Mouse (Mus musculus): ENCODE measurements at regions not wholly inside any gene's neighbourhood (a gene's known extent, or its start where the extent isn't known, plus 50 kb on each side); places are given as distances from the start of the nearest gene placed in this dataset.

DNA sequence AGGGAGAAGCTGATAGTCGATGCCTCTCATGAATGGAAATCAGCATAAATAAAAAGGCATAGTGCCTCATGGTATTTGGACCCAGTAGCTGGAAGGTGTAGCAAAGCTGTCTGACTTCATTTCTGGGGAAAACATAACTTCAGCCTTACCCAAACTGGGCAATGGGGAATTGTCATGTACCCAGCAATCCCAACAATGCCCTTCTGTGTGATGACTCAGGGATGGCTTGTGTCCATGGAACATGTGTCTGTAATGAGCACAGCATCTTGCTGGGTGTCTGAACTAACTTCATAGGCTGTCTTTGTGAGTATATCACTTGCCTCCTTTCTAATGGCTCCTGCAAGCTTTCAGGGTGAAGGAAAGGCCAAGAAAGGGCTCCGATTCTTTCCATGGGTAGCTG is 140.3 kb downstream of the Bod1 start:
- DNase-seq (ENCODE audit: low read depth, low spot score) = no peak

DNA sequence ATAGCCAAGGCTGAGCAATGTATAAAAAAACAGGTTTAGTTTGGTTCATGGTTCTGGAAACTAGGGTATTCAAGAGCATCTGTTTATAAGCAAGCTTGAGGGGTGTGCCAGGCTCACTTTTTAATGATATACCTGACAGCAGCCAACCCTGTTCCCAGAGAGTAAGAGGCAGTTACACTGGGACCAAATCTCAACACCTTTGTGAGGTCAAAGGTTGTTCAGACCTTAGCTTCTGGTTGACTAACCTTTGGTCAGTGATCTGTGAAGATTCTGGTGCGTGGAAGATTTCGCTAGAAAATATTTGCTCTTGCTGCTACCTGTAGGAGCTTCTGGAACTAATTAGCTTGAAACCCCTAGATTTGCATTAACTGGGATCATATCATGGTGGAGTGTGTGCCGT is 140.8 kb downstream of the Bod1 start:
- DNase-seq (ENCODE audit: low read depth, low spot score) = no peak

DNA sequence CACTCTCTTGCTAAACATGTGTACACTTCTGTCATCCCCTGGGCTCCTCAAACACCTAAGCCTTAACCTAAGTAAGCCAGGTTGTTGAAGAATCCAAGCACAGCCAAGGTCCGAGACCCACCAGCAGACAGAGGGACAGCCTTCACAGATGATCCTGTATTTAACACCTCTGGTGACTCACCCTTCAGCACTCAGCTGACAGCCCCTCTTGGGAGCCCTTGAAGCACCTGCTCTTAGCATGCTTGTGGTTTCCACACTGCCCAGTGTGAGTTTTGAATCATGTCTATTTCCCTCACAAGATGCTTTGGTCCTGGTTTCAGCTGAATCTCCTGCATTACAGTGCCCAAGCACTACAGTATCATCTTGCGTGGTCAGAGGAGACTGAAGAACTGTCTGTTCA is 142.0 kb downstream of the Bod1 start:
- DNase-seq (ENCODE audit: low read depth, low spot score) = no peak

DNA sequence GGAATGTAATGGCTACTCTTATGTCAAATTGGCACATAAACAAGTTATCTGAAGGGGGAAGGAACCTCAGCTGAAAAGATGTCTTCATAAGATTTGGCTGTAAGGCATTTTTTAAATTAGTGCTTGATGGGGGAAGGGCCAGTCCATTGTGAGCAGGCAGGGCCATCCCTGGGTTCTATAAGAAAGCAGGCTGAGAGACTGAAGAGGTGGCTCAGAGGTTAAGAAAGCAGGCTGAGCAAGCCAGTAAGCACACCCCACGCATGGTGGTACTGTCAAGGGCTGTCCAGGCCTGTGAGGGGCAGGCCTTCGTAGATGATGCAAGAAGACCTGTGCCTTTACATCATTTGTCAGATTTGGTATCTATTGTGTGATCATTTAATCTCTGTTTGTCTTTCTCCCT is 147.0 kb downstream of the Bod1 start:
- no peak for DNase-seq (ENCODE audit: low read depth, low spot score)

DNA sequence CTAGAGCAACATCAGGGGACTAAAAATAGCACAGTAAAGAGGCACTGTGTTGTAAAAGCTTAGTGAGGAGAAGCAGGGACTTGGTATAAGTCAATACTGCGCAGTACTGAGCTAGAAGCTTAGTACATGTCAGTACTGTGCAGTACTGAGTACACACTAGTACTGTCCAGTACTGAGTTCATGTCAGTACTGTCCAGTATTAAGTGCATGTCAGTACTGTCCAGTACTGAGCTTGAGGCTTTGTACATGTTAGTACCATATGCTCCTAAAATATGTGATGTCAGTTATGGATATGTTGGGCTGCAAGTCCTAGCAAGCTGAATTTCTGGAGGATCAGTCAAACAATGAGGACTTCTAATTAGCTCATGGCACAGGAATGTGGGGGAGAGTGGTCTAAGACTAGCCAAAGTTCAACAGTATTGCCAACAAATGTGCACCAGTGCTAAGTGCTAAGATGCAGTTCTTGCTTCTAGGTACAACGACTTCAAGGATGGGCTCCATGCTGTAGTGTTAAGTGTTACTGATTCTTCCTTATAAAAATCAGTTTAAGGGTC is 147.5 kb downstream of the Bod1 start:
- no peak for DNase-seq (ENCODE audit: low read depth, low spot score)

DNA sequence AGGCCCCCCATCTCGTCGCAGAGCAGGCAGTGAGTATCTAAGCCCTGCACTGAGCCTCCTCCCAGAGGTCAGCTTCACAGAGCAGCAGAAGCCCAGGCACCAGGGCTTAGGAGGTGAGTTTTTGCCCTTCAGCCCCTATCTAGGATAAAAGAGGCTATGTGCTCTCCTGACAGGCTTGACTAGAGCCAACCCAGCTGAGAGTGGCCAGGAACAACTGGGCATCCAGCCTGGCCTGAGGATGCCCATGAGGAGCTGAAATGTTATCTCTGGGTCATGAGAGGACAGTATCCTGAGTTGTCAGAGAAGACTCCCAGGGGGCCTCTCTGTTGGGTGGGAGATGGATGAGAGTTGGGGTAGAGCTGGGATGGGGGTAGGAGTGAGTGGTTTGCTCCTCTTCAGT is 149.6 kb downstream of the Bod1 start:
- DNase-seq (ENCODE audit: low read depth, low spot score) = no peak

DNA sequence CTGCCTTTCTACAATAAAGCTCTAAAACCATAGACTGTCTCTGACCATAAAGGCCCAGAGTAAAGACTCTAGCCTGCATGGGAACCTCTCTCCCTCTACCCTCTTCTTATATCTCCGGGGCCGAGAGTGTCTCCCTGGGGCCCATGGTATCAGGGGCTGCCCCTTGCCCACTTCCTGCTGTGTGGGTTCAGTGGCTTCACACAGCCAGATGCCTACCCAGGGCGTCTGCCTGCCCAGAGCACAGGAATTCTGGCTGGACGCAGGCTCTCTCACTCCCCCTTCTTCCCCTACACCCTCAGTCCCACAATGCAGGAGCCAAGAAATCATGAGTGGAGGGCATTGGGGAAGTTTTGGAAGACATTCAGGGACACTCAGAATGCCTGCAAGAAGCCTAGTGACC is 150.8 kb downstream of the Bod1 start:
- DNase-seq (ENCODE audit: low read depth, low spot score) = no peak

DNA sequence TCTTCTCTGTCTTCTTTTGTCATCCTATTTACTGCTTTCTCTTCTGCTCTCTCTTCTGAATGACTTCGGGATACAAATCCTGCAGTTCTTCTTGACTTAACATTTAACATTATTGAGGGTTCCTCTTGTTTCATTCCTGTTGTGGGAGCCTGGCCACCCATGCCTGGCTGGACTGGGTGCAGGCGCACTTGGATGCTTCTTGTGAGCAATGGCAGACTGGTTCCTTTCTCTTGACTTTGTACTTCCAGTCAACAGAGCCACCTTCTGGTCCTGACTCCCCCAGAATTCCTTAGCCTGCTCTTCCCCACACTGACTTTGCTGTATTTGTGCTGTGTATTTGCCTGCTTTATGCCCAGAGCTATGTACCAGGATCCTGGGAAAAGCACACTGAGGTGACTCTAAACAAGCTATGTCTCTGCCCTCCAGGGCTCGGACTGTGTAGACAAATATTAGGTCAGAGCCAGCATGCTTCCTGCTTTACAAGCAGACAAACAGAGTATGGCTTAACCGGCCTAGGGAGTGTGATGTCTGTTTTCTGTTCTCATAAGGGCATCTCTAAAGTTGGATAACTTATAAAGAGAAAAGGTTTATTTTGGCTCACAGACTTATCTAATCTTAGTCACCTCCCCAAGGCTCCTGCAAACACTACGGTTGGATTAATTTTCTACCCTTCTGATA is 133.5 kb upstream of the Stc2 start:
- no peak for DNase-seq (ENCODE audit: low read depth, low spot score)

DNA sequence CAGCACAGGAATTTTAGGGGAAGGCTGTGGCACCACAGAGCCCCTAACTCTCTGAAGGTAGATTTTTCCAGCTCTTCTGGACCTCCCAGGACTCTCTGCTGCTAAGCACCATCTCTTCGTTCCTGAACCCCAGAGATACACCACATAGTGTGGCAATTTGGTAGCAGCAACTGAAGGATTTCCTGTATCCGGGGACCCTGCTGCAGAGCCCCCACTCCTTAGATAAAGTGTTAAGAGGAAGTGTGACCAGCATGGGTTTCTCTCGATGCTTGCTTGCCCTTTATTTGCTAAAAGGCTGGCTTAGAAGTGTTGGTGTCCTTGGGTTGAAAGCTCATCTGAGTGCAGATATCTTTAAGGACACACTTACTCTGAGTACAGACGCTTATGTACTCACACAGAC is 115.6 kb upstream of the Stc2 start:
- no peak for DNase-seq (ENCODE audit: low read depth, low spot score)

DNA sequence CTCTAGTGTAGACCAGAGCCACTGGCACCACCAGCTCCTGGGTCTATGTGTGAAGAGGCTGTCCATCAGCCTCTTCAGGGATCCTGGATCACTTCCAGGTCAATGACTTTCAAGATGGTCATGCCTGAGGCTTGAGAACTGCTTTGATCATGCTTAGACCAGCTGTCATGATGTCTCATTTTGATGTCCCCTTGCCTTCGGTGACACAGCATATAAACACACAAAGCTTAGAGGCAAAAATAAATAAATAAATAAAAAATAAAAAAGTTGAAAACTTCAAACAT is 111.1 kb upstream of the Stc2 start:
- no peak for DNase-seq (ENCODE audit: low read depth, low spot score)

DNA sequence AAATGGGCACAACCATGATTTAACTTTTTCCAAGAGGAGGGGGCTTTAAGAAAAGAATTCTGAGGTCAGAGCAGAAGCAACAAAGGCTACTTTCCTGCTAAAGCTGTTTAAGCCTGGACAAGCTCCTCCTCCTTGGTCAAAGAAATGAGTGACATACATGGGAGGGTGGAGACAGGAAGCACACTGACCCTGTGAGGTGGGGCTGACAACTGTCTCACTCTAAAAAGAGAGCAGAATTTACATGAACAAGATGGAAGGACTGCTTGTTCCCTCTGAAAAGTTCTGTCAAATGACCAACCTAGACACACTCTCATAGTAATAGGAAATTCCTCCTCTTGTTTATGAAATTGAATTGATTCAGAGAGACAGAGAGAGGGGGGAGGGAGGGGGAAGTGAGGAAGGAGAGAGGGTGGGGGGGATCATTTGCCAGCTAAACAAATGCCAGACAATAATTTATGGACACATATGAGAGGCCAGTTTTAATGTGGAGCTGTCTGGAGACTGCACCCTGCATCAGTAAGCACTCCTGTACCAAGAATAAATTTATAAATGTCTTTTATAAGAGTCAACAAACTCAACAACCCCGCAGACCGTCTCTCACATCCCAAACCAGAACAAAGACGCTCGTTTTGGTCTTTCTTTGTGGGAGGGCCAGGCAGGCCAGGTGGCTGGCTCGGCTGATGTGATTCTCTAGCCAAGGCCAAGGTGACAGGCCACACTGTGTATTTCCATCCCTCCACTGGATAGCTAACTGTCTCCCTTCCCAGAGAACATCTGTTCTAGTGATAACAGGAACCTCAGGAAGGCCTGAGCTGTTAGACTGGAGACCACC is 110.6 kb upstream of the Stc2 start:
- DNase-seq (ENCODE audit: low read depth, low spot score) = no peak

DNA sequence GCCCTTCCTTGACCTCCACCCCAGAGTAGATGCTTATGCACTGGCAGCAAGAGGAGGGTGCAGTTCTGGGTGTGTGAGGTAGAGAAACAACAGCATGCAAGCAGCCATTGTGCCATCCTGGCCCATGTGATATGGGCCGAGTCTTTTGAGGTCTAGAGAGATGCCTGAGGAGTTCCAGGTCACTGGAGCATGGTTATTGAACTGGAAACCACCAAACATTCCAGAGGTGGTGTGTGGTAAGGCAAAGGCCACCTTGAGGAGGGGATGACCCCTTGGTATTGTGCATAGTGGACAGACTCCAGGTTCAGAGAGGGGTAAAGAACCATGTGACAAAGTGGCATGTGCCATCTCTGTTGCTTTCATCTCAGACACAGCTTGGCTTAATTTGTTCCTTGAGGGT is 107.9 kb upstream of the Stc2 start:
- no peak for DNase-seq (ENCODE audit: low read depth, low spot score)

DNA sequence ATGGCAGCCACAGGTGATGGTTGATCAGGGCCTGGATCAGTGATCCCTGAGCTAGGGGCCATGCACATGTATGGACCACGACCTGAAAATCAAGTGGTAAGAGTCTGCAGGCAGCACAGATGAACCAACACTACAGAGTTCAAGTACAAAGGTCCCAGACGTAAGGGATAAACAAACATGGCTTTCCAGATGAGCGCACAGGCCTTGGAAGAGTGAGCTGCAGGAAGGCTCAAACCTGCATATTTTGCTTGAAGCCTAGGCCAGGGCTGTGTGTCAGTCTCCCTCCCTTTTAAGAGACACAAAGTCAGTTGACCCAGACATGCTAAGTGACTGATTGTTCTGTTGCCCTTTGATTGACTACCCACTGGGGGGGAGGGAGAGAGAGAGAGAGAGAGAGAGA is 107.2 kb upstream of the Stc2 start:
- peak; percentile 5 for DNase-seq (ENCODE audit: low read depth, low spot score)

DNA sequence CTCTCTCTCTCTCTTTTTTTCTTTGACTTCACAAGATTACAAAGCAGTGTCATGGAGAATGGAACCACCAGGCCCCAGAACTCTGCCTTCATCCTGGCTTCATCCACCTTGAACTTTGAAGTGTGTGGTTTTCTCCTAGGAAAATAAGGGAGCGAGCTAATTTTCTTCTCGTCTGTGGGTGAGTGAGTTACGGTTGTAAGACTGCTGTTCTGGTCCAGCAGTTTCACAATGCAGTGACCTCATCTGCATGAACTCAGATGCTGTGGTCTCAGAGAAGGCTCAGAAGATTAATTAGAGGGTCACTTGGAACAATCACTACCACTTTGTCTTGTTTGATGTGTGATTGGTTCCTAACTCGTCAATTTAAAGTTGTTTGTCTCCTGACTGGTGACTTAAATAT is 103.1 kb upstream of the Stc2 start:
- no peak for DNase-seq (ENCODE audit: low read depth, low spot score)

DNA sequence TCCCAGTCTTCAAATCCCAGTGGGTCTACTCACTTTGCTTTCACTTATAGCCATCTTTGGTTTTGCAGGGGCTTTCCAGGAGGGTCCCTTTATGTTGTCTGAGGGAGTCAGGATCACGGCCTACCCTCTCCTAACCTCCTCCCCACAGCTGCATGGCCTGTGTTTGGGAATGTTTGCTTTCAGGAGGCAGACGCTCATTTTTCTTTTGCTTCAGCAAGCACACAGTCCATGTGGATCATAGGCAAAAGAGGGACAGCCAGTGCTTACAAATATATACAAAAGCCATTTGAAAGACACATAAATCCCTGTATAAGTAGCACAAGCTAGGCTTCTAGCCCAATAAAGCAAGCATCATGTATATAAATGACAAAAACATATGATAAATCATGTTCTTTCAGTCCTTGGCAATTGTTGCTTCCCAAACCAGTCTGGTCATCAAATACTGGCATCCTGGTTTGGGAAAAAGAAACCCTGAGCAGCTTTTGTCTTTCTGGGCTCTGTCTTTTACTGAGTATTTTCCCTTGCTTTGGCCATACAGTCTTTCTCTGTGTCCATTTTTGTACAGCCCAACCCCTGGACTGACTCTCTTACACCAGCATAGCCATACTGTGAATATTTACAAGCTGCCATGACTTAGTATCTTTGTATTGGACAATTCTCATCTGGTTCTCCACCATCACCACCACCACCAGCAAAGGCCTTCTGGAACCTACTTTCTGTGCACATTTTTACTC is 101.0 kb upstream of the Stc2 start:
- DNase-seq (ENCODE audit: low read depth, low spot score) = no peak

DNA sequence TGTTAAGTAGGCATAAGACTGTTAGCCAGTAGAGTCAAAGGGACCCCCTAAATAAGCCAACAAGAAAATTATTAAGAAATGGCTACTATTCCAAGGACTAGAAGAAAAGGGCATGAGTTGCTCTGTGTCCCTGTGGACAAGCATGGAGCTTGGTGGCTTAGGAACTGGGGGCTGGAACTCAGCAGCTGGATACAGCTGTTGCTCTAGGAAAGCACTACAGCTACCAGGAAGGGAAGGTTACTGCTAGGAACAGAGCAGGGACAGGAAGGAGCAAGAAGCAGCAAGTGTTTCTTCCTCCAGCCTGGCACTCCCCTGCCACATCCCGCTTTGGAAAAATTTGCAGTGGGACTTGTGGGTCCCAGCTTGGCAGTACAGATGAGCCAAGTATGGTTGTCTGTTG is 95.0 kb upstream of the Stc2 start:
- no peak for DNase-seq (ENCODE audit: low read depth, low spot score)

DNA sequence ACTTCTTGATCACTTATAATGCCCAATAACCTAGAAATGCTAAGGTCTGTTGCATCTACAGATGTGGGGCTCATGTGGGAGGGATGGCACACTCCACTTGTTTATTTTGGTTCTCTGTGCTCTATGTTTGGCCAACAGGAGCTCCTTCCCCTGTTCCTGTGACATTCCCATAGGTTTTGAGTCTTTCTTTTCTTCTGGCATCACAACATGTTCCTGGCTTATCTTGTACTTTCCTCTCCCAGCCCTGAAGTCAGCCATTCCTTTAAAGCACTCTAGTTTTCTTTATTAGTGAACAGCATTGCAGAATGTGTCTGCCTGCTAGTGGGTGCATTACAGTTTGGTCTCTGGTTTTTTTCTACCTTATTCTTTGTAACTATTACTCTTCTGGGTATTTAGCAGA is 92.6 kb upstream of the Stc2 start:
- DNase-seq (ENCODE audit: low read depth, low spot score) = no peak

DNA sequence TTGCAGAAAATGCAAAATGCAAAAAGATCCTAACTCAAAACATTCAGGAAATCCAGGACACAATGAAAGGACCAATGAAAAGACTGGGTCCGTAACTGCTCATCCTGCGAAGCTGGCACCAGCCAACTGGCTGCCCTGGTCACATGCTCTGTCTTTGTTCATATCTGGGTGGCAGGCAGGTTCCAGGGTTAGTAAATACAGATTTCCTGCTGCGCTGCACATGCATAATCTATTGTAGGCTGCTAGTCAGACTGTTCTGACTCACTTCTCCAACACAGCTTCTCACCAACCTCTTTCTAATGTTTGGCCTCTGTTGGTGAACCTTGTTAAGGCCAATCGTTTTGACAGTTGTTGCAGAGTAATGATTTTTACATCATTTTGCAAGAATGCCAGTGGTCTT is 92.0 kb upstream of the Stc2 start:
- DNase-seq (ENCODE audit: low read depth, low spot score) = no peak

DNA sequence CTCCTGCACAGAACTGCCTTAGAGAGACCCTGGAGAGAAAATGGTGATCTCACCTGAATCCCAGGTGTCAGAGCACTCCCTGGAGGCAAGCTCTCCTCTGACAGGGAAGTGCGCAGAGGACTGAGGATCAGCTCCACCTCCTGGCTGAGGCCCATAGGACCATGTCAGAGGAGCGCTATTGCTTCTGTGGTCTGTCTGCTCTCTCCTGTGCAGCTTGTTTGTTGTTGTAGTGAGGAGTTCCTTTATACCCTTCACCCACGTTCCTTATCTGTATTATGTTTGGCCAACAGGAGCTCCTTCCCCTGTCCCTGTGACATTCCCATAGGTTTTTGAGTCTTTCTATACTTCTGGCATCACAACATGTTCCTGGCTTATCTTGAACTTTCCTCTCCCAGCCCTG is 91.5 kb upstream of the Stc2 start:
- DNase-seq (ENCODE audit: low read depth, low spot score) = no peak

DNA sequence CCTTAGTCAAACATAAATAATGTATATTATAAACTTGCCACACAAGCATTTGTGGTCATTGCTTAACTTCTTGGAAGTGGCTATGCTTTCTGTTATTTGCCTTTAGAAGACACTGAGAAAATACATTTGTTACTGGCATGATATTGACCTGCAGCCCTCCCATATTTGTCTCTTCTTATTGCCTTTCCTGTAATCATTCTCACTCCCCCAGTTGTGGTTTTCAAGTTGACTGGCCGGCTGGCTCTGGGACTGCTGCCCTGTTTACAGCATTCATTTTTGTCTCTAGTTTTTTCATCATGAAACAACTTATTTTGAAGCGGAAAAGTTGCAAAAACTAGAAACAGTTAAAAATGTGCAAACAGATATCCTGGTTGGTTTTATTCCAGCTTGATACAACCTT is 57.5 kb upstream of the Stc2 start:
- DNase-seq (ENCODE audit: low read depth, low spot score) = no peak

All from R1 (cell line).